Mouse (Mus musculus) MEL (cell line): ENCODE results near the gene Prokr2. TPM values are rescaled to one million over a fixed set of nuclear protein-coding genes. Genes with fewer than 3 reads are reported as not detected.
A peak's percentile ranks its signal among the peaks of the same experiment; 100 is the strongest.

ENCODE experiments used
- DNase-seq: peaks from one replicate; pipeline ENCODE4 v3.0.0; 2011; ENCODE audit warnings: low read depth, low spot score
- H3K27ac ChIP-seq: 2 replicates; pipeline ENCODE4 v1.5.1; 2012; ENCODE audit warnings: low read depth, mild to moderate bottlenecking, control low read depth, low read length, moderate library complexity; ENCODE audit not compliant: control insufficient read depth
- H3K27me3 ChIP-seq, 2 experiments: fragments of 150-350 bp in 1 of 2; sonication (generic) in 1 of 2; 2 replicates each; pipeline ENCODE4 v1.6.1; 2012; ENCODE audit warnings: low read length in 2 of 2, mild to moderate bottlenecking in 2 of 2, improper control_type of control experiment in 1 of 2, moderate library complexity in 1 of 2; ENCODE audit not compliant: insufficient read depth in 2 of 2, control insufficient read depth in 1 of 2
- H3K36me3 ChIP-seq, 2 experiments: 2 replicates each; pipeline ENCODE4 v1.6.1; 2012 to 2014; ENCODE audit warnings: low read length in 2 of 2, improper control_type of control experiment in 1 of 2, inconsistent platforms in 1 of 2, mild to moderate bottlenecking in 1 of 2; ENCODE audit not compliant: insufficient read depth in 2 of 2, control insufficient read depth in 1 of 2
- H3K4me1 ChIP-seq, 2 experiments: fragments of 150-350 bp in 1 of 2; sonication (generic) in 1 of 2; 2 replicates each; pipeline ENCODE4 v1.6.1; 2012; ENCODE audit warnings: low read length in 2 of 2, improper control_type of control experiment in 1 of 2, mild to moderate bottlenecking in 1 of 2; ENCODE audit not compliant: insufficient read depth in 2 of 2, control insufficient read depth in 1 of 2
- H3K4me3 ChIP-seq, 2 experiments: fragments of 150-350 bp in 1 of 2; sonication (generic) in 1 of 2; 2 replicates each; pipeline ENCODE4 v1.5.1; 2012; ENCODE audit warnings: low read depth in 2 of 2, low read length in 2 of 2, mild to moderate bottlenecking in 2 of 2, moderate library complexity in 2 of 2, control low read depth in 1 of 2, improper control_type of control experiment in 1 of 2; ENCODE audit not compliant: control insufficient read depth in 1 of 2, insufficient read depth in 1 of 2
- H3K79me2 ChIP-seq: 2 replicates; pipeline ENCODE4 v1.6.1; 2012; ENCODE audit warnings: mild to moderate bottlenecking, low read length, moderate library complexity; ENCODE audit not compliant: control insufficient read depth, poor library complexity, insufficient read depth
- H3K9ac ChIP-seq: 2 replicates; pipeline ENCODE4 v1.6.1; 2012; ENCODE audit warnings: low read depth, mild to moderate bottlenecking, control low read depth, low read length, moderate library complexity; ENCODE audit not compliant: control insufficient read depth, poor library complexity, severe bottlenecking
- H3K9me3 ChIP-seq: fragments of 150-350 bp; sonication (generic); replicated peaks from 2 replicates; pipeline ENCODE4 v1.6.1; 2012; ENCODE audit warnings: mild to moderate bottlenecking, low read length, improper control_type of control experiment, moderate library complexity; ENCODE audit not compliant: insufficient read depth
- CTCF ChIP-seq, 3 experiments: IDR thresholded peaks in 2 of 3; conservative IDR thresholded peaks in 1 of 3; 2 replicates each; pipeline ENCODE4 v1.5.1; 2011 to 2012; ENCODE audit warnings: low read length in 3 of 3, low read depth in 2 of 3, mild to moderate bottlenecking in 2 of 3, improper control_type of control experiment in 1 of 3, inconsistent platforms in 1 of 3, mixed read lengths in 1 of 3, moderate library complexity in 1 of 3; ENCODE audit not compliant: control insufficient read depth in 1 of 3, insufficient read depth in 1 of 3, poor library complexity in 1 of 3, severe bottlenecking in 1 of 3
- HCFC1 ChIP-seq: IDR thresholded peaks from 2 replicates; pipeline ENCODE4 v1.6.1; 2012; ENCODE audit warnings: low read depth, mild to moderate bottlenecking, inconsistent platforms, low read length, improper control_type of control experiment, moderate library complexity
- MAFK ChIP-seq: IDR thresholded peaks from 2 replicates; pipeline ENCODE4 v1.6.1; 2011; ENCODE audit warnings: low read depth, mild to moderate bottlenecking, low read length, improper control_type of control experiment, borderline replicate concordance
- MAX ChIP-seq: IDR thresholded peaks from 2 replicates; pipeline ENCODE4 v1.6.1; 2011; ENCODE audit warnings: low read length, improper control_type of control experiment
- MYB ChIP-seq: IDR thresholded peaks from 2 replicates; pipeline ENCODE4 v1.6.1; 2011; ENCODE audit warnings: mild to moderate bottlenecking, low read depth, low read length, improper control_type of control experiment
- POLR2A ChIP-seq, 2 experiments: IDR thresholded peaks; 2 replicates each; pipeline ENCODE4 v1.6.1; 2011 to 2012; ENCODE audit warnings: low read length in 2 of 2, mild to moderate bottlenecking in 2 of 2, control low read depth in 1 of 2, improper control_type of control experiment in 1 of 2, low read depth in 1 of 2, moderate library complexity in 1 of 2; ENCODE audit not compliant: control insufficient read depth in 1 of 2, insufficient read depth in 1 of 2, poor library complexity in 1 of 2
- POLR2AphosphoS5 ChIP-seq: IDR thresholded peaks from 2 replicates; pipeline ENCODE4 v1.6.1; 2012; ENCODE audit warnings: low read depth, borderline replicate concordance, mild to moderate bottlenecking, inconsistent platforms, low read length, moderate library complexity, mixed read lengths
- RCOR1 ChIP-seq: IDR thresholded peaks from 2 replicates; pipeline ENCODE4 v1.6.1; 2012; ENCODE audit warnings: low read depth, mild to moderate bottlenecking, inconsistent platforms, low read length, improper control_type of control experiment
- USF1 ChIP-seq: IDR thresholded peaks from 2 replicates; pipeline ENCODE4 v1.6.1; 2014; ENCODE audit warnings: low read depth, mild to moderate bottlenecking, inconsistent platforms, low read length, improper control_type of control experiment, moderate library complexity
- USF2 ChIP-seq, 2 experiments: IDR thresholded peaks; 2 replicates each; pipeline ENCODE4 v1.6.1; 2011 to 2012; ENCODE audit warnings: improper control_type of control experiment in 2 of 2, low read length in 2 of 2, borderline replicate concordance in 1 of 2, inconsistent platforms in 1 of 2, low read depth in 1 of 2, mild to moderate bottlenecking in 1 of 2; ENCODE audit not compliant: insufficient read depth in 1 of 2
- ZKSCAN1 ChIP-seq: IDR thresholded peaks from 2 replicates; pipeline ENCODE4 v1.6.1; 2012; ENCODE audit warnings: low read depth, mild to moderate bottlenecking, inconsistent platforms, low read length, improper control_type of control experiment, moderate library complexity
- polyA plus RNA-seq, 2 experiments: library from polyadenylated mRNA; stranded (reverse) in 1 of 2; unstranded in 1 of 2; fragments of >175 nt in 1 of 2; fragments of >200 nt in 1 of 2; gene quantifications; 2 replicates each; pipeline versions ENCODE4 v1.2.1 to v1.2.4; 2012; ENCODE audit warnings: low replicate concordance in 2 of 2, low read depth in 1 of 2; ENCODE audit not compliant: insufficient read length in 2 of 2, insufficient read depth in 1 of 2, missing spikeins in 1 of 2
- total RNA-seq: library from RNA; depleted of rRNA; stranded (reverse); fragments of 300-350 nt; gene quantifications from 2 replicates; pipeline ENCODE4 v1.2.3, GENCODE M21; 2012

The Prokr2 gene
- total and polyA plus RNA-seq, 3 experiments, result not detected

DNA sequence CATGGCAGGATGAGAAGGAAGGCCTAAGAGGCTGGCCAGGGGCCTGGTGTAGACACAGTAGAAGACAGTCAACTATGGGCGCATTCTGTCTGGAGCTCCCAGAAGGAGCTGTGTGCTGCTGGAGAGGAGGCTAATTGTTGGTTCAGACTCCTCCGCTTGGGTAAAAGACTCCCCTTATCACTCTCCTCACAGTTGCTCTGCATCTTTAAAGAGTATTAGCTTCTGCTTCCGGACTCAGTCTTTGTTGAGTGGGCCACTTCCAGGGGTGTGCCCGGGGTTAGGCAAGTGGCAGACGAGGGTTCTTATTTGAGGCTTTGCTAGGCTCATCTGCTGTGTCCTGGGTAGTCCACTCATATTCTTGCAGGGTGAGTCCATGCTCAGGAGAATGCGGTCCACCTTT is 76.4 kb downstream of the Prokr2 start (continued):
- TF ChIP-seq USF2 (IDR thresholded peaks at IDR 0.05; ENCODE audit: borderline replicate concordance in 1 of 2, insufficient read depth in 1 of 2, low read depth in 1 of 2, low read length in 2 of 2) (no peak), USF1 (no peak), MAX (no peak)

GRCm38 (mm10) chr2:132307213-132307843 is 77.9 kb downstream of the Prokr2 start:
- no peak overlapping the region for H3K27ac ChIP-seq
- H3K4me1 ChIP-seq, result peaks cover 6 to 47% of the 10 kb centered on the region in 2 experiments
- TF ChIP-seq POLR2A (IDR thresholded peaks at IDR 0.05; ENCODE audit: control insufficient read depth in 1 of 2, insufficient read depth in 1 of 2, low read depth in 1 of 2, low read length in 2 of 2, poor library complexity in 1 of 2), result no peak
- TF ChIP-seq MAX, result no peak
- TF ChIP-seq RCOR1, result no peak
- TF ChIP-seq ZKSCAN1, result no peak
- no peak for TF ChIP-seq MAFK
- no peak for TF ChIP-seq MYB
- no peak for TF ChIP-seq CTCF (IDR thresholded peaks at IDR 0.05 in 2 of 3, conservative IDR thresholded peaks at IDR 0.05 in 1 of 3; ENCODE audit: control insufficient read depth in 1 of 3, insufficient read depth in 1 of 3, low read depth in 2 of 3, low read length in 3 of 3, poor library complexity in 1 of 3, severe bottlenecking in 1 of 3)
- TF ChIP-seq POLR2AphosphoS5, result no peak
- no peak overlapping the region for H3K4me3 ChIP-seq
- no peaks in the 10 kb centered on the region for H3K79me2 ChIP-seq
- no peaks in the 10 kb centered on the region for H3K27me3 ChIP-seq
- no peaks in the 10 kb centered on the region for H3K9me3 ChIP-seq
- DNase-seq, result no peak
- peaks cover 0 to 36% of the 10 kb centered on the region in 2 experiments; a peak in 2 of 4 replicates for H3K36me3 ChIP-seq
- H3K9ac ChIP-seq, result no peak overlapping the region

GRCm38 (mm10) chr2:132305988-132306387 is 79.3 kb downstream of the Prokr2 start:
- no peak overlapping the region for H3K4me3 ChIP-seq
- no peak overlapping the region for H3K9ac ChIP-seq
- H3K27me3 ChIP-seq, result no peaks in the 10 kb centered on the region
- H3K79me2 ChIP-seq, result no peaks in the 10 kb centered on the region
- DNase-seq, result peak; percentile 53
- H3K9me3 ChIP-seq, result no peaks in the 10 kb centered on the region
- peak overlapping the region; percentile 78 for H3K27ac ChIP-seq
- TF ChIP-seq MYB (no peak), CTCF (IDR thresholded peaks at IDR 0.05 in 2 of 3, conservative IDR thresholded peaks at IDR 0.05 in 1 of 3; ENCODE audit: control insufficient read depth in 1 of 3, insufficient read depth in 1 of 3, low read depth in 2 of 3, low read length in 3 of 3, poor library complexity in 1 of 3, severe bottlenecking in 1 of 3) (peak; percentile 81 to 93 (median 81)), HCFC1 (no peak)
- TF ChIP-seq, all 39 proteins: peak for 1
- Histone ChIP-seq H3K4me1 (peaks cover 6 to 47% of the 10 kb centered on the region in 2 experiments), H3K36me3 (peaks cover 0 to 36% of the 10 kb centered on the region in 2 experiments; a peak in 2 of 4 replicates)
